Mouse (Mus musculus) hematopoietic stem cell, adult 5-6 weeks (primary cell): Measurements from ENCODE around the gene Il25. TPM values are rescaled to one million over a fixed set of nuclear protein-coding genes. Genes with fewer than 3 reads are reported as not detected.

Experiments
- ATAC-seq, 2 experiments: fragments of 125-278 bp in 1 of 2; replicated peaks in 1 of 2; 2 replicates each; pipeline ENCODE4 v1.8.0; 2016 to 2017; ENCODE audit warnings: inconsistent platforms in 2 of 2, mild to moderate bottlenecking in 2 of 2, moderate number of reproducible peaks in 2 of 2, low read depth in 1 of 2, moderate TSS enrichment in 1 of 2; ENCODE audit not compliant: low FRiP score in 2 of 2, poor library complexity in 2 of 2, severe bottlenecking in 2 of 2, insufficient read depth in 1 of 2, low TSS enrichment in 1 of 2
- total RNA-seq: library from RNA; stranded (forward); fragments of 172-1452, 232-1000 nt; gene quantifications from 2 replicates; pipeline ENCODE4 v1.2.3, GENCODE M21; 2017

Il25 gene
- total RNA-seq, 1 experiment from 2014 or later = not detected

- ATAC-seq = no peak
Measured at GRCm38 (mm10) chr14:54924641-54925348, 7.7 kb upstream of the Il25 start.

- peak; percentile 44 to 63; a peak in 3 of 4 replicates for ATAC-seq
Measured at GRCm38 (mm10) chr14:54925349-54926342, 6.8 kb upstream of the Il25 start, which contains the start of gene Efs. Gene Efs, minus strand, starts transcription at chr14:54926126.

- no peak for ATAC-seq
Measured at GRCm38 (mm10) chr14:54926401-54927158, 5.9 kb upstream of the Il25 start.

- ATAC-seq = no peak
Measured at GRCm38 (mm10) chr14:54927296-54927695, 5.2 kb upstream of the Il25 start.

- ATAC-seq = no peak
Measured at GRCm38 (mm10) chr14:54929801-54930200, 2.7 kb upstream of the Il25 start.

GRCm38 (mm10) chr14:54930431-54930830 lies 2.1 kb upstream of the Il25 start:
- no peak for ATAC-seq

GRCm38 (mm10) chr14:54935904-54936830 lies 3.7 kb downstream of the Il25 start, which contains the start of gene Cmtm5:
Gene Cmtm5, plus strand, starts transcription at chr14:54936261.
- ATAC-seq = no peak

GRCm38 (mm10) chr14:54936831-54937160 lies 4.3 kb downstream of the Il25 start:
- peak; percentile 57 to 66 for ATAC-seq

- ATAC-seq = no peak
Measured at GRCm38 (mm10) chr14:54937361-54938182, 5.1 kb downstream of the Il25 start.

- ATAC-seq = no peak
Measured at GRCm38 (mm10) chr14:54938431-54939219, 6.1 kb downstream of the Il25 start.

- peak; percentile 44 to 73; a peak in 1 of 4 replicates for ATAC-seq
Measured at GRCm38 (mm10) chr14:54939434-54940175, 7.1 kb downstream of the Il25 start.

GRCm38 (mm10) chr14:54940176-54940530 lies 7.7 kb downstream of the Il25 start:
- ATAC-seq = no peak

- no peak for ATAC-seq
Measured at GRCm38 (mm10) chr14:54941024-54941978, 8.8 kb downstream of the Il25 start.

GRCm38 (mm10) chr14:54942479-54942878 lies 10.0 kb downstream of the Il25 start:
- no peak for ATAC-seq
